ENCODE assay signal across 8 mouse cellular contexts in the genomic region with DNA sequence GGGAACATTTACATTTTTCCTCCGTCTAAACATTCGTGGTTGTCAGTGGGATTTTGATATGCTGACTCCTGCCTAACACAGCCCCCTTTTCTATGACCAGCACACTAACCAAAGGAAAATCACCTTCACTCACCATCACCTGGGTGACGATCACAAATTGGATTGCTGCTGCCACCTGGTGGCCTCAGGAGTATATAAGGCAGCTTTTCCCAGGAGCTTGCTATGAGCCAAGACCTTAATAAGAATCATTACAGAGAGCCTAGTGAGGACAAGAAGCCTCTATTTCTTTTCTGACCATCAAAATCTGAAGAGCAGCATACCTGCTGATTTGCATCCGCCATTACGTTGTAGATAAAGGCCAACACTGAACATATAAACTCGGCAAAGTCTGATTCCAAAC.
DNase-seq lines count a peak whose midpoint lies in the region; TF ChIP-seq lines count a peak whose summit lies in the region.

No protein-coding gene starts in this region.

- intact Hi-C loops in heart, postnatal 10 days (cut with DNase I): no loop called here
- intact Hi-C loops in heart, postnatal 25 days (cut with DNase I): no loop called here

- TF ChIP-seq CTCF in layer of hippocampus, adult 2 months (conservative IDR thresholded peaks at IDR 0.05): peak; percentile 88
- TF ChIP-seq CTCF in spleen, adult 2 months (IDR thresholded peaks at IDR 0.05; ENCODE audit: extremely low read depth, insufficient read depth, insufficient read length, insufficient replicate concordance): peak; percentile 60; the same call in 1 of the 2 replicates

- H3K4me3 ChIP-seq in layer of hippocampus, adult 2 months: no peak overlapping the region
- H3K4me3 ChIP-seq in midbrain, embryonic 10.5 days: no peak overlapping the region
- no peak overlapping the region for H3K4me3 ChIP-seq in spleen, adult 2 months (ENCODE audit: extremely low read depth, insufficient read depth, insufficient read length)

- 30% methylated on average over 6 of the region's 6 CpGs for WGBS in midbrain, embryonic 10.5 days
- WGBS in spleen, adult 2 months: 35% methylated on average over 6 of the region's 6 CpGs

- no peak overlapping the region for H3K27ac ChIP-seq in layer of hippocampus, adult 2 months
- no peak overlapping the region for H3K27ac ChIP-seq in midbrain, embryonic 10.5 days (replicated peaks)
- no peak overlapping the region for H3K27ac ChIP-seq in spleen, adult 2 months (ENCODE audit: insufficient read depth, low read length)

- H3K27me3 ChIP-seq in midbrain, embryonic 10.5 days (ENCODE audit: low read depth, poor library complexity, severe bottlenecking): peaks cover 40% of the 10 kb centered on the region
- H3K27me3 ChIP-seq in spleen, adult 2 months (ENCODE audit: control insufficient read depth, insufficient read depth, low read length): no peaks in the 10 kb centered on the region

- no peaks in the 10 kb centered on the region for H3K9me3 ChIP-seq in midbrain, embryonic 10.5 days (replicated peaks)

- peak; percentile 46 to 58 for DNase-seq in heart, postnatal 10 days
- DNase-seq in heart, postnatal 25 days (ENCODE audit: low spot score): no peak
- peak; percentile 75 for DNase-seq in ES-CJ7 (ENCODE audit: low read depth, low spot score)
- DNase-seq in cerebellum, adult 18-20 months: peak; percentile 77 to 80
- DNase-seq in forelimb bud, embryonic 11.5 days (ENCODE audit: low read depth, low spot score): peak; percentile 68
- peak in 1 of 2 experiments; percentile 54 for DNase-seq in layer of hippocampus, adult 2 months (ENCODE audit: low spot score in 2 of 2)
- peak; percentile 37 for DNase-seq in midbrain, embryonic 10.5 days (ENCODE audit: low spot score)
- peak in 1 of 2 experiments; percentile 51 for DNase-seq in spleen, adult 2 months (ENCODE audit: low read depth in 1 of 2, low spot score in 2 of 2)

- TF ChIP-seq POLR2A in spleen, adult 2 months (IDR thresholded peaks at IDR 0.05; ENCODE audit: low read depth, low read length): no peak

- peaks cover 16% of the 10 kb centered on the region for H3K4me1 ChIP-seq in midbrain, embryonic 10.5 days
- H3K4me1 ChIP-seq in spleen, adult 2 months (ENCODE audit: control insufficient read depth, insufficient read depth, insufficient read length): no peaks in the 10 kb centered on the region

- H3K36me3 ChIP-seq in midbrain, embryonic 10.5 days: no peaks in the 10 kb centered on the region
- no peaks in the 10 kb centered on the region for H3K36me3 ChIP-seq in spleen, adult 2 months (ENCODE audit: control insufficient read depth, insufficient read depth, low read length)
